Mouse (Mus musculus): ENCODE measurements around the gene Asxl2. TPM values are rescaled to one million over a fixed set of nuclear protein-coding genes. Genes with fewer than 3 reads are reported as not detected.

The Asxl2 gene
- total RNA-seq, 2 experiments from 2014 or later = 13.8 to 17.4 TPM

GRCm38 (mm10) chr12:3539605-3540004 lies 112.9 kb downstream of the Asxl2 start:
- no peak for DNase-seq
- intact Hi-C loops (cut with DNase I) = loop anchor here (5.0 kb wide), 1 partner anchor 253 kb away; no protein-coding TSS in a partner anchor

GRCm38 (mm10) chr12:3540871-3541270 lies 114.2 kb downstream of the Asxl2 start:
- DNase-seq = no peak
- intact Hi-C loops (cut with DNase I) = no loop called here

DNA sequence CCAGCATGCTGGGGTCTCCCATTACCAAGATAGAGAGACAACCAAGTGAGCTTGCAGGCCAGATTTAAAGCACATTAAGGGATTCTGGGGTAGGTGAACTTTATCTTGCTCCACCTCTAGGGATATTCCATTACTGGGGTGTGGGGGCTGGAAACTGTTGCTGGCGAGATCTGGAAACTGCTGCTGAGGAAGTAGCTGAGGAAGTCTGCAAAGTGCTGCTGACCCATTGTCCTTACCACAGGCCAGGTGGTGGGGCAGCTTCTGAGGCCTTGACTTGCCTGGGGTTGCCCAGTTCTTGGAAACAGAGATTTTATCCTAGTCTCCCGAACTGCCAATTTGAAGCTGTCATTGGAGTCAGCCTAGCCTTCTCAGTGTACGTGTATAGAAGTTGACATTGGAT lies 118.8 kb downstream of the Asxl2 start:
- intact Hi-C loops (cut with DNase I) = no loop called here
- no peak for DNase-seq

GRCm38 (mm10) chr12:3546121-3546658 lies 119.5 kb downstream of the Asxl2 start:
- DNase-seq = no peak
- intact Hi-C loops (cut with DNase I) = no loop called here

- intact Hi-C loops (cut with DNase I) = no loop called here
- no peak for DNase-seq
Measured at GRCm38 (mm10) chr12:3546781-3547180, 120.1 kb downstream of the Asxl2 start.

GRCm38 (mm10) chr12:3547506-3547905 lies 120.8 kb downstream of the Asxl2 start:
- intact Hi-C loops (cut with DNase I) = no loop called here
- DNase-seq = no peak

DNA sequence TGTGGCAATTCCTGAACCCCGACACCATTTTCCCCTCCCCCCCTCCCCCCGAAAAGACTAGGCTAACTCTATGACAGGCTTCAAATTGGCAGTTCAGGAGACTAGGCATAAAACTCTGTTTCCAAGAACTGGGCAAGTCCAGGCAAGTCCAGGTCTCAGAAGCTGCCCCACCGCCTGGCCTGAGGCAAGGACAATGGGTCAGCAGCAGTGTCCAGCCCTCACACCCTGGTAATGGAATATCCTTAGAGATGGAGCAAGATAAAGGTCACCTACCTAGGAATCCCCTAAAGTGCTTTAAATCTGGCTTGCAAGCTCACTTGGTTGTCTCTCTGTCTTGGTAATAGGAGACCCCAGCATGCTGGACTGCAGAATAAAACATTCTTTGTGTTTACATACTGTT lies 121.3 kb downstream of the Asxl2 start:
- intact Hi-C loops (cut with DNase I) = no loop called here

GRCm38 (mm10) chr12:3548582-3549211 lies 122.0 kb downstream of the Asxl2 start:
- intact Hi-C loops (cut with DNase I) = no loop called here
- DNase-seq = no peak

More for the DNA sequence above, 121.3 kb downstream of the Asxl2 start:
- no peak for DNase-seq

DNA sequence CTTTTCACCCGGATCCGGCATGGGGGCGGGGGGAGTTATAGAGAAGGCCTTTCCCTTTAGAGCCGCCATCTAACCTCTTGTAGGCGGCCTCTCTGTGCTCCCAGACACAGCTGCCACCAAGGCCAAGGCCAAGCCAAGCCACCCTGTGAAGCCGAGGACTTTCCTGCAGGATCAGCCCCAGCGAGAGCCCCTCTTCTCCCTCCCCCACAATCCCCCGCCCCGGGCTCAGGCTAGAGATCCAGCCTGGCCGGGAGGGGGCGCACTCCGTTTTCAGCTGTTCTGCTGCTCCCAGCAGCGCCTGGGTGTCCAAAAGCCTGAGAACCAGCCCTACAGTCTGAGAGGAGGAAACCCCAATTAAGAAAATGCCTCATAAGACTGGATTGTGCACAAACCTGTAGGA lies 123.6 kb downstream of the Asxl2 start:
- no peak for DNase-seq
- intact Hi-C loops (cut with DNase I) = no loop called here

Other genes starting within 250 kb of the Asxl2 start
- 100 to 1,000 TPM; 239 to 279 TPM for gene Rab10, start 116.9 kb upstream of the Asxl2 start, total RNA-seq (2021)
- 10 to 100 TPM; 14.3 to 22.9 TPM for gene Kif3c, start 61.7 kb upstream of the Asxl2 start, total RNA-seq (2021)
- gene Dtnb, start 145.5 kb downstream of the Asxl2 start, total RNA-seq (2021) = 1 to 10 TPM; 1.6 to 4.3 TPM